Mouse (Mus musculus) cerebellum, adult 9-11 months (tissue): Measurements from ENCODE around the gene Acsbg2.

Experiments
- DNase-seq: peaks from one replicate; pipeline ENCODE4 v3.0.0; 2022

Acsbg2 gene

DNA sequence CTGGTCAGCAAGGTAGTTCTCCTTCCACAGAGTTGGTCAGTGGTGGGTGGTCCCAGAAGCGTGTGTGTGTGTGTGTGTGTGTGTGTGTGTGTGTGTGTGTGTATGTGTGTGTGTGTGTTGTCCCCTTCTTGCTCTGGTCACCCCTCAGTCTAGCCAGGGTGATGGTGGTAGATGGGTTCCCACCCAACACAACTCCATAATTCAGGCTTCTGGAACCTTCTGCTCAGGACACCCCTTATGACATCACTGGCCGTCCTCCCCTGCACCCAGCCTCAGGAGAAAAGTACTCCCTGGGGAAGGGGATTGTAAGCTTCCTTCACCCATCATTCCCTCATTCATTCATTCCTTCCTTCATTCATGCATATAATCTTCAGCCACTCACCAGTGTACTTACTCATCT lies at the start of gene Acsbg2:
Gene Acsbg2, minus strand, starts transcription at position 211 of the 400 bp plus-strand sequence.
- DNase-seq, result no peak

DNA sequence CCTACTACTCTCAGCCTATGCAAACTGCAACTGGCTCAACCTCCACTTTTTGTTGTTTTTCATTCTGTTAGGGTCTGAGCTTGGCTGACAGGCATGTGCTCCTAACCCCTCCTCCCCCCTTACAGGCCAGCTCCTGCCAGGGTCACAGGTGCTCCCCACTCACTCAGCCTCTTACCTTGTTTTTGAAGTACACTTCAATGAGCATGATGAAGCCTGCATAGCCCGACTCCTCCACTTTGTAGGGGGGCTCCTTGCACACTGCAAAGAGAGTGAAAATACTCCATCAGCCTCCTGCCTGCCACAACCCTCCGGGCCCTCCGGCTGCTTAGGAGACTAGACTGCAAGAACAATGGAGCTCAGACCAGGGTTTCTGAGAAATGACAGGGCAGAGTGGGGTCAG lies 45.5 kb upstream of the Acsbg2 start:
- DNase-seq, result no peak

DNA sequence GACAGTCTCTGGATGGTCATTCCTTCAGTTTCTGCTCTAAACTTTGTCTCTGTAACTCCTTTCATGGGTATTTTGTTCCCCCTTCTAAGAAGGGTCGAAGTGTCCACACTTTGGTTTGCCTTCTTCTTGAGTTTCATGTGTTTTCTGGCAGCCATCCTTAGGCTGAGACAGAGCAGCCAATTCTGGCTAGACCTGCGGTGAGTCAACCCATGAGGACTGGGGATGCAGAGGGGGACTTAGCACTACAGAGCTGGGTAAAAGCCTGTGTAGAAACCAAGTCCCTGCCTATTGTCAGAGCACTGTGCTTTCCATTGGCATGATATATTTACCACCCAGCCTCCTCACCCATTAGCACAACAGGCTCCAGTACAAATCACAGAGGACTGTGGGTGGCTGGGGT lies 42.9 kb upstream of the Acsbg2 start:
- DNase-seq, result no peak

DNA sequence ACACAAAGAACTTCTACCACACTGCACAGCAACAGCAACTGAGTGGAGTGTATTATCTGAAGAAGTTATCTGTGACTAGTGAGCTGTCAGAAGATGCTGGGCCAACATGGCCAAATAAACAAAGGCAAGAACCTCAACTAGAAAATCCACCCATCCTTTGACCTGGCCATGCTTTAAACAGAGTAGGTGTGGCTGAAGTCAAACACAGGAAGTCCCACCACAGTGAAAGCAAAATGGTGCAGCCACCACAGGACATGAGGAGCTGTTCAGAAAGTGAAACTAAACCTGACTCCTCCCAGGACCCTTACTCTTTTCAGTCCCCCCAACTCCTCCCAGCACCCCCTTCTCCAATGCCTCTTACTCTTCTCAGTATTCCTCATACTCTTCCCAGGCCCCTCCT lies 39.2 kb upstream of the Acsbg2 start:
- no peak for DNase-seq

DNA sequence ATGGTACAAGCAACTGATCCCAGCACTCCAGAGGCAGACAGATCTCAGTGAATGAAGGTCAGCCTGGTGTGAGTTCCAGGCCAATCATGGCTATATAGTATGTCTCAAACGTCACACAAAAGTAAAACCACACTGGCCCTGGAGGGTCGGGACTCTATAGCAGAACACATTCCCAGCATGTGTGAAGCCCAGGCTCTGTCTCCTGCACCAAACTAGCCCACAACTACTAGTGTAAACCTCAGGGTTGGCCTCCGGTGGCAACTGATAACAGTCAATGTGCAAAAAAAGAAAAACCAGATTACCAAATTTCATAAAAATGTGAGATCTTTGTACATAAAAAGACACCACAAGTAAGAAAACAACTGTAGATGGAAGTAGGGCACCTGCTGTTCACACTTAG lies 38.8 kb upstream of the Acsbg2 start:
- DNase-seq, result no peak

DNA sequence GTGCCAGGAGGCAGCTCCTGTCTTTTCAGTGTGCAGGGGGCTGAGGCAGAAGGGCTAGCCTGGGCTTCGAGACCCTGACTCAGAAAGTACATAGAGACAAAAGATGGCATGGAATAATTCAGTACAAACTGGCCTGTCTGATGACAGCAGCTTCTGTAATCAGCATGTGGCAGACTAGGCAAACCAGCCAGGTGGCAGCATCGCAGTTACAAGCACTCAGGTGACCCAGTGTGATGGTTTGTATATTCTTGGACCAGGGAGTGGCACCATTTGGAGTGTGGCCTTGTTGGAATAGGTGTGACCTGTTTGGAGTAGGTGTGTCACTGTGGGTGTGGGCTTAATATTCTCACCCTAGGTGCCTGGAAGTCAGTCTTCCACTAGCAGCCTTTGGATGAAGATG lies 35.5 kb upstream of the Acsbg2 start:
- DNase-seq, result peak; percentile 58

DNA sequence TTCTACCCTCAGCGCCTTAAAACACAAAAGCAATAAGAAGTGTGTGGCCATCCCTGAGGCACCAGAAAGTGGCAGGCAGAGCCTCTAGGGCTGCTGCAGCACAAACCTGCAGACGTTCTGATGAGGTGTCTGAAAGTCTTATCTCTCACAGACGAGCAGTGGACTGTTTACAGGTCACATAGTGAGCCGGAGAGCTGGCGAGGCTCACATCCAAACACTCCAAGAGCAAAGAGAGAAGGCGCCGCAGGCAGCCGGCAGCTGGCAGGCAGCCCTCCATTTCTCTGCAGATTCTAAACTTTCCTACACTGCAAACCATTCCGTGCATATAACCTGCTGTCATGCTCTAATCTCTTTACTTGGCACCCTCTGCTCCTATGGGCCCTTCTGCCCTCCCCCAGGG lies 33.6 kb upstream of the Acsbg2 start:
- DNase-seq, result no peak

DNA sequence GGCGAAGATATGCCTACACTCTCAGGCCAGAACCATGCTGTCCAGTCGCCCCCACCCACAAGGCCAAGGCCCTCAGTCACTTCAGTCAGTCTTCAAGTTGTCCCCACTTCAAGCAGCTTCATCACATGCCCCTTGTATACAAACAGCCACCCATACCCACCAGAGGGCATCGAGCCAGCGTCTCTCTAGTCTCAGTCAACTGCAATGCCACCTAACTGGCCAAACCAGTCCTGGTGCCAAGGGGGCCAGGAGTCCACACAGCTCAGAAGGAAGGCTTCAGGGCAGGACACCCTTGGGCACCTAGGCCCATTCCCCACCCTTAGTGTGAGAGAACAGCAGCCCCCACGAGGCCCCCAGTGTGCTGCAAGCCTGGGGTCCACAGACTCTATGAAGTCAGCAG lies 32.8 kb upstream of the Acsbg2 start:
- no peak for DNase-seq

DNA sequence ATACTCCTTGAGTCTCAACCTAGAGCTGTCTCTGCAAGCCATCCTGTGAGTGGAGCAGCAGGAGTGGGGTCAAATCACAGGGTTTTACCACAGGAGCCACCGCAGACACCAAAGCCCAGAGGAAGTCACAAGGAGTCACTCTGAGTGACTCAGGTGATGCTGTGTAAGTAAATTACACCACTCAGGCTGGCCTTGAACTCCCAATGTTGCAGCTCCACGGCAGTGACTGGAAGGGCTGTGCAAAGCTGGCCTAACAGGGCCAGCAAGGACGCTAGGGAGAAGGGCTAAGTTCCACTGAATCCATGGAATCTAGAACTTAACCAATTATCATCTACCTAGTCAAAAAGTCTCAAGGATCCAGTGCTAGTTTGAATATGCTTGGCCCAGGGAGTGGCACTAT lies 31.9 kb upstream of the Acsbg2 start:
- DNase-seq, result no peak

DNA sequence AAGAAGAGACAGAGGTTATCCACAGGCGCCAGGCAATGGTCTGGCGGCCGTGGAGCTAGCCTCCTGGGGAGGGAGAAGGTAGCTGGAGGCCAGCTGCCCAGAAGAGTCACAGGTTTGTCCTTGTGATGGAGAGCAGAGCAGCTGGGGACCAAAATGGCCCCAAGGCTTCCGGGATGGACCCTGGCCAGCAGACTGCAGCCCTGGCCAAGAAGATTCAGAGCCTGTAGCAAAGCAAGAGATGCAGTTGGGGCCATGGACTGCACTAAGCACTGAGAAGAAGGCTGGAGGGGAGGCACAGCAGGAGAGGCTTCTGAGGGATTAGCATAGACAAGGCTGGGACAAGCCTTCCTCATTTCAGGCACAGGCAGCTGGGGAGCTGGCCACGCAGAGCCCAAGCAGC lies 28.5 kb upstream of the Acsbg2 start:
- DNase-seq, result no peak

DNA sequence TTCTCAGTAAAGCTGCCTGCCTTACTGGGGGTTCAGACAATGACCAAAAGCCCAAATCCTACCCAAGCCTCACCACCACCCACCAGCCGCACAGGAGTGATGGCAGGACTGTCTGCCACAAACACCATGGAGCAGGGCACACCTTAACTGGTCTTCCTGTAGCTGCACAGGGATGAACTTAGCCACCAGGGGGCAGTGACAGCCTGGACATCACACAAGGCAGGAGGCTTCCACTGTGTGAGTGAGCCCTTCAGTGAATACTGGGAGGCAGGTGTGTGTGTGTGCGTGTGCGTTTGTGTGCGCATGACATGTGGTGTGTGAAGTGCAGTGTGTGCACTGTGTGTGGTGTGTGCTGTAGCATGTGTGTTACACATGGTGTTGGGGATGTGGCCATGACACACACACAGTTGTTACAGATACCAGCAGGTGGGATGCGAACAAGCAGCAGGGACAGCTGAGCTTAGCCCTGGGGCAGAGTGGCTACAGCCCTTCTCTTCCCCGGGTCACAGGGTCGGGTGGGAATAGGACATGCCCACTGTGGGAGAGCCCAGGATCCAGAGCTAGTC lies 23.5 kb upstream of the Acsbg2 start:
- peak; percentile 77 for DNase-seq

DNA sequence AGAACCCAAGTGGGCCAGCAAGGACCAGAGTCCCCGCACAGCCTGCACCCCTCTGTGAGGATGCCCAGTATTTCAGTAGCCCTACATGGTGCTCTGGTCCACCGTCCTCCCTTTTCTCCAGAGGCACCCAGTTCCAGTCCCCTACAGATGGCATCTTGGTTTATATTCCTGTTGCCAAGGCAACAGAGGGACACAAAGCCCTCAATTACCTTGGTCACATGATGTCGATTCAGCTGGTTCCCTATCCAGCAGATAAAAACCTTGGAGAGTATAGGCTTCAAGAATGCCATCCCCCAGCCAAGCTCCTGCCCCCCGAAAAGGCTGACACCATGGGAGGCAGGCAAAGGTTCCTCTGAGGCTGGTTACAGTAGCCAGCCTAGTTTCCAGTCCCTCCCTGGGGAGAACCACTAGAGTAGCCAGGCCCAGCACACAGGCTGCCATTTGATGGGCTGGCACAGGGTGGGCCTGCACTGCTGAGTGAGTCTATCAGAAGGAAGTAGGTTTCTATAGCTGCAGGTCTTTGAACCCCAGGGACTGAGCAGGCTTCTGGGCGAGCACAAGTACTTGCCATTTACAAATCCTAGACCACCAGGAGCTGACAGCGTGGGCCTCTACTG lies 22.4 kb upstream of the Acsbg2 start:
- no peak for DNase-seq

DNA sequence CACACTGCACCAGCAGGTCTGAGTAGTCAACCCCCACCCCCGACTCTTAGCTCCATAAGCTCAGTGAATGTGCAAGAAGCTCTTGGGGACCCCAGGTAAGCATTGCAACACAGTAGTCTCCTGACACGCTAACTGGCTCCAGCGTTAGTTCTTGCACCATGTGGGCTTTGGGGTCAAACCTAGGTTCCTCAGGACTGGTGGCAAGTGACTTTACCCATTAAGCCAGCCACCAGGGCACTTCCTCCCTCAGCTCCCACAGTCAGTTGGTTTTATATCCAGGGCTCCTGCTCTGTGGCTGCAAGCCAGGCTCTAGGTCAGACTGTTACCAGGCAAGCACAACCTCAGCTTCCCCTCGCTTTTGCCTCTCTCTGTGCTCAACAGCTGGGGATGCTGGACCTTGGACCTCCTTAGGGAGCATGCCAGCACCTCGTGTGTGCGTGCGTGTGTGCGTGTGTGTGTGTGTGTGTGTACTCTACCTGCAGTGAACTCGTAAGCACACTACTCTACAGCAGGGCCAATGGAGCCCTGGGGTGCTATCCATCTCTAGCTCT lies 21.2 kb upstream of the Acsbg2 start:
- no peak for DNase-seq

DNA sequence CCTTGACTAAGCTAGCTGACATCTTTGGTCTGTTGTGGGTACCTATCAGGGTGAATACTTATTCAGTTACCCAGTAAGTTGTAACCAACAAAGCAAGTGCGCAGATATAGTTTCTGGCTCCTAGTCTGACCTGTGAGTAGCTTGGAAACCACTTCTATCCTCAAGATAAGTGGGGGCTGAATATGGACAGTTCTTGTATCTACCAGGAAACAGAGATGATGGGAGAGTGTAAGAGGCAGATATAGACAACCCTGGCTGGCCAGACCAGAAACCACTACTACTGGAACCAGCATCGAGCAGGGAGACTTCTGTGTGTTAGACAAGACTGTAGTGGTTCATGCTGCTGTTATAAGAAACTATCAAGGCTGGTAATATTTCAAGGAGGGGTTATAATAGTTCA lies 15.8 kb upstream of the Acsbg2 start:
- no peak for DNase-seq

DNA sequence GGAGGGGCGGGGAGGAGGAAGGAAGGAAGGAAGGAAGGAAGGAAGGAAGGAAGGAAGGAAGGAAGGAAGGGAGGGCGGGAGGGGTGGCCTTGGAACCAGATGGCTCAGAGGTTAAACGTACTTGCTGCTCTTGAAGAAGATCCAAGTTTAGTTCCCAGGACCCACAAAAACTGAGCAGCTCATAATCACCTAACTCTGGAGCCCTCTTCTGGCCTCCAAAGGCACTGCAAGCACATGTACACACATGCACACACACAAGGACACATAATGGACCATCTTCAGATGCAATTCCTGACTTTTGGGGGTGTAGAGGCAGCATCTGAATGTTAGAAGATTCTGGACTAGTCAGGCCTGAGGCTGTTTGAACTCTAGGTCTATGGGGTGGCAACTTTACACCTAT lies 13.8 kb upstream of the Acsbg2 start:
- DNase-seq, result no peak

DNA sequence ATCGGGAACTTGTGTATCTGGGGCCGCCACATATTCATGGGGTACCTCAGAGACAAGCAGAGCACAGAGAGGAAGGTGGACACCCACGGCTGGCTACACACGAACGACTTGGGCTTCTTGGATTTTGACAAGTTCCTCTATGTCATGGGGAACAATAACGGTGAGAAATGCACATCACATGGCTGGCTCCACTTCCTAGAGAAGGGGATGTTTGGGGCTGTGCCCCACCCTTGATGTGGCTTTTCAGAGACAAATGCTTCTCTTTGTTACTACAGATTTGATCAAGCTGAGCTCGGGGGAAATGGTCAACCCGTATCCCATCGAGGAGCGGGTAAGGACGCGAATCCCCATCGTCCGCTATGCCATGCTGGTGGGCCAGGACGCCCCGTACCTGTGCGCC lies 10.6 kb upstream of the Acsbg2 start:
- DNase-seq, result no peak

DNA sequence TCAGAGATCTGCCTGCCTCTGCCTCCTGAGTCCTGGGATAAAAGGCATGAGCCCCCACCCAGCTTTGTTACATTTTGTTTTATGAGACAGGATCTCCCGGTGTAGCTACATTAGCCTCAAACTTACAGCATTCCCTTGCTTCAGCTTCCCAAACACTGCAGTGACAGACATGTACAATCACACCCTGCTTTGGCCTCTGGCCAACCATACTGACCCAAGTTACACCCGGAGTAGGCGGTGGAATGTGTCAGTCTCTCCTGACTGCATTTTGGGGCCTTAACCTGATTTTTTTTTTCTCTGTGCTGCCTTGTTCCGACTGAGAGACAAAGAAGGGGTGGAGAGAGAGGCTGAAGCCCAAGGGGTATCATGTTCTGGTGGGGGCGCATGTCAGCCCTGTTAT lies 10.1 kb upstream of the Acsbg2 start:
- no peak for DNase-seq

DNA sequence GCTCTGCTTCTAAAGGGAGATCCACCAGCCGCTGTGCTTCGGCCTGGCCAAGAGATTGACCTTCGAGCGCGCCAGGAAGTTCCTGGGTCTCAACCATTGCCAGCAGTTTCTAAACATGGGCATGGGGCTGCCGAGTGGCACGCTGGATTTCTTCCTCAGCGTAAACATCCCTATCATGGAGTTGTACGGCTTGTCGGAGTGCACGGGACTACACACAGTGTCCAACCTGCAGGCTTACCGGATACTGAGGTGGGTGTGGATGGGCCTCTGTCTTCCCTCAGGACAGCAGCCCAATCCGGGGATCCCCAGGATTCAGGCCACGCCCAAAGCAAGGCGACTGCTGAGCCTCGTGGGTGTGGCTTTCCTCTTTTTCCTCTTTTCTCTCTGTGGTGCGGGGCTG lies 9.4 kb upstream of the Acsbg2 start:
- DNase-seq, result no peak

DNA sequence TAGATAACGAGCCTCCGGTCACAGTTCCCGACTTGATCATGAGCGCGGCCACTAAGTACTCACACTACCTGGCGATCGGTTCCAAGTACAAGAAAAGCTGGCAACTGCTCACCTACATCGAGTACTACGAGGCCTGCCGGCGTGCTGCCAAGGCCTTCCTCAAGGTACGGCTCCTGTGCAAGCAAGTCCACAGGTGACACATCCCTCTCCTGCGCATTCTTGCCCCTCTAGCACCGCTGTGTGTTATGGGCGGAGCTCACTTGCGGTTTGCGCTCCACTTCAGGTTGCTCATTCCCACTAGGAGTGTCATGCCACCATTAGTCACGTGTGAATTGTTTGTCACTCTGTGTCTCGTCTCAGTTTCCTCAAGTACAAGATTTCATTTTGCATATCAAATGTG lies 3.2 kb upstream of the Acsbg2 start:
- DNase-seq, result no peak

DNA sequence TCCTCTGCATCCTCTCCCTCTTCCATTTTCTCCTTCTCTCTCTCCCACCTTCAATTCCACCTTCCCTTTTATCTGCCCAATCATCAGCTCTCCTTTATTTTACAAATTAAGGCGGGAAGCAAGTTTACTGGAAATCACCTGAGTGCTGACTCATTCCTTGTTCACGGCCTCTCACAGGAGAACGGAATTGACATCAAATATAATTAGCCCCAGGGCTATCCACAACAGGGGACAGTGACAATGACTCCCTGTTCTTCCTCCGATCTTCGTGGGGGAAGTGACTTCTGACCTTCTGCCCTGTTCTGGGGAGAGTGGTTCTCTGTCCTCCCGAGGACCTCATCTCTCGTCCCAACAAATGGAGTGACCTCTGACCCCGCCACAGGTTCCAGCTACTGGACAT lies 2.7 kb upstream of the Acsbg2 start:
- no peak for DNase-seq

DNA sequence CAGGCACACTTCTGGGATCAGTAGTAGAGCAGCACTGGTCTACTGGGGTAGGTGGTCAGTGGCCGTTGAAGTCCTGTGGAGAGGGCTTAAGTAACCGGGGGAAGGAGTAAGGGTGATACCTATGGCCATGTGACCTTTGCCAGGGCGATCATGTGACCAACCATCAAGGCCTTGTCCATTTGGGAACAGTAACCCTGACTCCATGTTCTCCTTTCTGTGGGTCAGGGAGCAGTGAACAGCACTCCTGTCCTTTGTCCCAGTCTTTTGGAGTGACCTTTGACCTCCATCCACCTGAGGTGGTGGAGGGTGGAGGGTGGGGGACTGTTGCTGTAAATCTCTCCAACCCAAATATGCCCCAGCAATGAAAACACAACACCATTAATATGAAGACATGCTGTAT lies 2.2 kb upstream of the Acsbg2 start:
- no peak for DNase-seq

DNA sequence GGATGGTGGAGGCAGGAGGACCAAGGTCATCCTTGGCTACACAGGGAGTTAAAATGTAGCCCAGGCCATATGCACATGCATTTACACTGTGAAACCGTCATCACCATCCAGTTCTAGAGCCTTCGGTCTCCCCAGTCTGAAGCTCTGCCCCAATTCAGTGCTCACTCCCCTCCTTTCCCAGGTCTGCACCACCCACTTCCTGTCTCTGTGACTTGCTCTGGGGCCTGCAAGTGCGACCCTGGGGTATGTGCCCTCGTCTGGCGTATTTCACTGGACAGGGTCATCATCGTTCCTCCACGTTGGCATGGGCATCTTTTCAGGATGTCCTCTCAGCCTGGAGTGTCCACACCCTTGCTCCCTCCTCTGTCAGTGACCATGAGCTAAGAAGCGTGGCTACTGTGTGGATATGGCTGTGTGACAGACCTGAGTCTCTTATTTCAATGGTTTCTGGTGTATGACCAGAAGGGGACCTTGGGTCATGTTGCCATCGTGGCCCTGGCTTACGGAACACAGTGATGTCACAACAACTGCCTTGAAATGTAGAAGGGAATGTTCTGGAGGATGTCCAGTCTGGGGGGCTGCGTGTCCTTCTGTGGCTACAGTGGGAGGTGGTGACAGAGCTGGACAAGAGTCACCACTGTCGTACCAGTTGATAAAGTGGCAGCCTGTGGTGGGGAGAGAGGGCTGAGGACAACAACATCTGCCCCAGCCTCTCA lies 847 bp upstream of the Acsbg2 start, which contains the start of gene 1700061G19Rik:
Gene 1700061G19Rik, plus strand, starts transcription at position 542 of the 716 bp plus-strand sequence.
- DNase-seq, result no peak

DNA sequence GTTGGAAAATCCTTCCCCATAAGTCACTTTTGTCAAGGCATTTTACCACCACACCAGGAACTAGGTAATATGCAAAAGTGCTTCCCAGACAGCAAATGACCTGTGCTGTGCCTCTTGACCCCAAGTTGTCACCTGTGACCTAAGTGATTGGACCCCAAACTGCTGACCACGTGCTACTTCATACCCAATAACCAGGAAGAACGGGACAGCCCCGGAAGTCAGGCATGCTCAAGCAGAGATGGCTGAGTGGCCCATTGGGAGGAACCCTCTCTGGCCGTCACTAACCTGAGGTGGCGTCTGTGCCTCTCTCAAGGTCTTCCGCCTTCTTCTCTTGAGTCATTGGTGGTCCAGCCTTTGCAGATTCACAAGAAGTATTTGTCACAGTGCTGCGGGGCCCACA lies 1.7 kb downstream of the Acsbg2 start:
- no peak for DNase-seq

DNA sequence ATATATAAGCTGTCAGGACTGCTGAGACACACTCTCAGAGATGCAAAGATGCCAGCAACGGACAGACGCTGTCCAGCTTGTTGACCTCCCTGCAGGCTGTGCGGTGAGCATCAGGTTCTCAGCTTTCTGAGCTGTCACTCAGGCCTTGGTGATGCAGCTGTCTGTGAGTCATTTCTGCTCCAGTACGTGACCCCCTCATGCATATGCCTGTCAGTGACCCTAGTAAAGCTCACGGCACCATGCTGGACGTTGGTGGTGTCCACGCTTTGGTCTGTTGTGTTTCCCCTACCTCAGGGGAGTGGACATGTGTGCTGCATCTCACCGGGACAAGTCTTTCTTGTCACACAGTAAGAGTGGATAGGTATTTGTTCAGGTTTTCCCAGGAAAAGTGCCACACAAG lies 2.5 kb downstream of the Acsbg2 start:
- no peak for DNase-seq
